Mouse (Mus musculus): ENCODE results near the gene Map3k21.
A peak's percentile ranks its signal among the peaks of the same experiment; 100 is the strongest.

The Map3k21 gene

DNA sequence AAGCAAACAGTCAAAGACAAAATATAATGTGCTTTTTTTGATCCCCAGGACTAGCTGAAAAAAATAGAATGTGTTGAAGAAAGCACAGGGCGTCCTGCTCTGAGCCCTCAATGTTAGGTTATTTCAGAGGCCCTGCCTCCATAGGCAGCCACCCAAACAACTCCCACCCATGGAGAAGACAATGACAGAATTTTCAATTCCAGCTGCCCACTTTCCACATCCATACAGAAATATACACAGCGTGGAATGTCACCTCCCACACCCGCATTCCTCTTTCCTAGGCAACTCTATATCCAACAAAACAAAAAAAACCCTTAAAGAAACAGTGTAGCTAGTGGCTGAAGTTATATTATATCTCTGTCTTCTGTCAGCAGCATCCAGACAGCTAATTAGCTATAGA, 61.1 kb downstream of the Map3k21 start:
- no peak for DNase-seq (ENCODE audit: low spot score)

DNA sequence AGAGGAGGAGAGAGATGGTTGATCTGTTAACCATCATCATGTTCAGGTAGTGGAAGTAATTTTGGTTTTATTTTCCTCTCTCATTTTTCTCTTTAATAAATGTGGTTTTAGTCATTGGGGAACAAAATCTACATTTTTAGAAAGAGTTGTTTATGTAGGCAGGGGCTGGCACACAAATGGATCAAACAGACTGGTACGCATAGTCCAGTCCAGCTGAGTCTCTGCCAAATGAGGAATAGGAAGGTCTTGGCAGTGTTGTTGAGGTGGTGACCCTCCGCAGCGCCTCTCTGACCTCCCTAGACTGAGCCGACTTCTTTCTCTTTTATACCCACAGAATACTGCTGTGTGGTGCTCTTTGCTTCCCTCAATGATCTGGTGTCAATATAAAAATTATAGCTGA, 65.7 kb downstream of the Map3k21 start:
- no peak for DNase-seq (ENCODE audit: low spot score)

DNA sequence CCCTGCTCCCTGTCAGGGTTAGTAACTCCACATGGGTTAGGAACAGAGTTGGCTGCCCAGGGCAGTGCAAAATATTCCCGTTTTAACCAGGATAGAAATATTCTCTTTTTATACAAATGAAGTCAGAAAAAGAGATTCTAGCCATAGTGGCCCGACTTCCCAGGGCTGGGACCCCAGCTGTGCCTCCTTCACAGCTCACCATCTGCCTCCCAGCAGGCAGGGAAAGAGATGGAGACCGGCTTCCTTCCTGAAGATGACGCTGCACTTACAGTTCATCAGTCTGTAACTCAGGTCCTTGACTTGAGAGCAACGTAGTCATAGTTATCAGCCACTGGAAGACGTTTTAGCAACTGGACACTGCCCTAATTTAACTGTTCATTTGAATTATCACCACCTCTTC, 70.6 kb downstream of the Map3k21 start:
- no peak for DNase-seq (ENCODE audit: low spot score)

- DNase-seq (ENCODE audit: low spot score): no peak
Measured at GRCm38 (mm10) chr8:125983515-125983914, 73.3 kb downstream of the Map3k21 start.

DNA sequence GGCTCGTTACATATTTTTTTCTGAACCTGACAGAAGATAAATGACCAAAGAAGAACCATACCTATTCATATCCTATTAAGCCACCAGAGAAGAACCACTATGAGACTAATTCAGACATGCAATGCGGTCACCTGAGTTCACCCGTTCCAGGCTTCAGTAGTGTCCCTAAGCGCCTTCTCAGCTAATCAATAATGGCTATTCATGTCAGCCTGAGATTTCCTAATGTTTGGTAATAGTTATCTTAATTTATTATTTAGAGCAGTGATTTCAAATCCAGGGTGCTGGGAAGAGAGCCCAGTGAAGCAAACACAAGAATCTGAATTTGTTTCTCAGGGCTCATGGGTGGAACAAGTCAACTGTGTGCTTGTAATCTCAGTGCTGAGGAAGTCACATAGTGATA, 73.9 kb downstream of the Map3k21 start:
- DNase-seq (ENCODE audit: low spot score): no peak

DNA sequence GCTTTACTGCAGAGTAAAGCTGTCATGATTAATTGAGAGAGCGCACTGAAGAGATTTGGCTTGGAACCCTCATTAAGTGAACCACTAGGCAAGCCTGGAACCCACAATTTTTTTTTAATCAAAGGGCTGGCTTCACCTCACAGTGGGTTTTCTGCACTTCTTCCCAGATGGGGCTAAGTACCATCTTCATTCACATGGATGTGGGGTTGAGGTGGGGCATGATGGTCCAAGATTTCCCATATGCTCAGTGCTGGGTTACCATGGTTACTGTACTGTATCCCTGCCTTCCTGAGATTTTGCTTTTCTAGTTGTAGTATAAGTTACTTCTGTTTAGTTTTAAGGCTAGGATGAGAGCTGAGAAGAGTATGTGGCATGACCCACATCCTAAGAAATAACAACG, 75.1 kb downstream of the Map3k21 start:
- DNase-seq (ENCODE audit: low spot score): no peak

DNA sequence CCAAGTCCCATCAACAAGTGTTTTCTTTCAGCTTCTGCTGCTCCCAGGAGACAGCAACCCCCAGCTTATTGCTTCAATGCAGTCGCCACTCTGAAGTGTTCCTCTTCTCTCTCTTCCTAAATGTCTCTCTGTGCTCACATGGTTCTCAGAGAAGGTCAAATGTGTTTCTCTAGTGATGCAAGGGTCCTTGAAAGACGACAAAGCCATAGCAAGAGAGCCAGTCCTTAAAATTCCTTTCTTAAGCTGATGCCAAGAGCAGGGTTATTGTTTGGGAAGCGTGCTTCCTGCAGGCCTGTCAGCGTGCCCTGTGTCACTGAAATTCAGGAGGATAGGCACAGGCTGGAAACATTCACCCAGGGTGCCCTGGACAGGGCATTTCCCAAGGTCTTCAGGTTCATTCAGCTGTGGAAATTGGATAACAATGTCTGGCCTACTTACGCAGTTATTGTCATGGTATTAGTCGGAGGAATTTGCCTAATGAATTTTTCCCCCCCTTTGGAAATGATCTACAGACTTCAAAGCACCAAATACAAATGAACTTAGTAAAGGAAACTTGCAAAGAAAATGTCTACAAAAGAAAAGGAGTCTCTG, 76.8 kb downstream of the Map3k21 start:
- DNase-seq (ENCODE audit: low spot score): no peak

- DNase-seq (ENCODE audit: low spot score): no peak
Measured at GRCm38 (mm10) chr8:125987996-125988395, 77.7 kb downstream of the Map3k21 start.

DNA sequence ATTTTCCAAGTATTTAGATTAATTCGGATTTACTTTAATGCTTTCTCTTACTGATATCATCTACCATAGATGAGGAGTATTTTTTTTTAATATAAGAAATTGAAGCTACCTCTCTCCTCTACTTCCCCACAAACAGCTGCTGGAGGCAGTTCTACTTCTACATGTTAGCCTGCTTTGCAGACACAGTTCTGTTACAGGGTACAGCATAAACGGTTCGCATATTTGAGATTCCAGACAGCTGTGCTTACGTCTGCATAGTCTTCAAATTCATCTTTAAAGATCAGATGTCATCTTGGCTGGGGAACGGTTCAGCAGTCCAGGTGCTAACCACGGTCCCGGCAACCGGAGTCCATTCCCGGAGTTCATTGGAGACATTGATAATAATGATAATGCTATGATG, 83.4 kb downstream of the Map3k21 start:
- DNase-seq (ENCODE audit: low spot score): no peak

DNA sequence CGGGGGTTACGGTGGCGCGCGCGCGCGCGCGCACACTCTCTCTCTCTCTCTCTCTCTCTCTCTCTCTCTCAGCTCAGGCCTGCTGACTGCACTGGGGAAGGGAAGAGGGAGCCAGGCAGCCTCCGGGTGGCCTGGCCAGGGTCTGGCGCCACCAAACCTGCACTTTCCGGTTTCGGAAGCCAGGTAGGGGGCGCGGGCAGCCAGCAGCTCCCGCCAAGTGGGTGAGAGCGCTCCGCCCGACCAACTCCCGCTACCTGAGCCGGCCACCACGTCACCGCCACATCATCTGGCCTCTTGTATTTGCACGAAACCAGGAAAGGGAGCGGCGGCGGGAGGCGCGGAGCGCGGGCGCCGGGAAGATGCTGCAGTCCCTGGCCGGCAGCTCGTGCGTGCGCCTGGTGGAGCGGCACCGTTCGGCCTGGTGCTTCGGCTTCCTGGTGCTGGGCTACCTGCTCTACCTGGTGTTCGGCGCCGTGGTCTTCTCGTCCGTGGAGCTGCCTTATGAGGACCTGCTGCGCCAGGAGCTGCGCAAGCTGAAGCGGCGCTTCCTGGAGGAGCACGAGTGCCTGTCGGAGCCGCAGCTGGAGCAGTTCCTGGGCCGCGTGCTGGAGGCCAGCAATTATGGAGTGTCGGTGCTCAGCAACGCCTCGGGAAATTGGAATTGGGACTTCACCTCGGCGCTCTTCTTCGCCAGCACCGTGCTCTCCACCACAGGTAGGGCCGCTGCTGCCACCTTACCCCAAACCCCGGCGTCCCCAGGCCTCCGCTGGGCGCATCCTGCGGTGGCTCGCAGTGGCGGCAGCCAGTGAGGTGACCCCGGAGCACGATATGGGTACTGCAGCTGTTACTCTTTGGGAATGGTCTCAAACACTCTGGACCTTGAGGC, 85.1 kb downstream of the Map3k21 start, which contains the start of gene Kcnk1:
Gene Kcnk1, plus strand, starts transcription at position 70 of the 886 bp plus-strand sequence.
- DNase-seq (ENCODE audit: low spot score): peak; percentile 47

DNA sequence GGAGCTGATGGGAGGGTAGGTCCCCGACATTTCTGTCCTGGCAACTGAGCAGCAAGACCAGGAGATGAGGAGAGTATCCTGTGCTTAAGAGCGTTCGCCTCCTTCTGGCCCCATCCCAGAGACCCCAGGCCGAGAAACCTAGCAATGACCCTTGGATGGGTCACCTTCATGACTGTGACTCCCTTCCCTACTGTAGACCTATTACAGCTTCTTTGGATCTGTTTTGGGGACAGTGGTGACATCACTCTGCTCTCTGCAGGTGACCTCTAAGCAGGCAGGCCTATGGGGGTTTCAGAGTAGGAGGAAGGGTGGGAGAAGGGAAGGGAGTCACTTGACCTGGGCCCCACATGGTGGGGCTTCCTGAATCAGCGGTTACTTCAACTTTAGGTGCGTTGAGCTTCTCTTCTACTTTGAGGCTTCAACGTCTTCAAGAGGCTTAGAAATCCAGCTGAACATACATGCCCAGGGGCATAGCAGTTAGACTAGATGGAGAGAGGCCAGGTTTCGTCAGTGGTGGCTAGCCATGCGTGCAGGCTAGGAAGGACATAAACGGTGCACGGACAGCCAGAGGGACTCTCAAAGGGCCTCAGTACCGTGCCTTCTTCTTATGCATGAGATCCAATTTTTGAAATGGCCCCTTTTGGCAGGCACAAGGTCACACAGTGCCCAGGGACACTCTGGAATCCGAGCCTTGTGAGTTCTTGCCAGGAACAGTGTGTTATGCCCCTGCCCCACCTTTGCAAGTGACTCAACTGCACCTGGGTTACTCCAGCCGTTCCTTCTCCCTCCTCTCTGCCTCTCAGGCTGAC, 86.0 kb downstream of the Map3k21 start:
- DNase-seq (ENCODE audit: low spot score): no peak

DNA sequence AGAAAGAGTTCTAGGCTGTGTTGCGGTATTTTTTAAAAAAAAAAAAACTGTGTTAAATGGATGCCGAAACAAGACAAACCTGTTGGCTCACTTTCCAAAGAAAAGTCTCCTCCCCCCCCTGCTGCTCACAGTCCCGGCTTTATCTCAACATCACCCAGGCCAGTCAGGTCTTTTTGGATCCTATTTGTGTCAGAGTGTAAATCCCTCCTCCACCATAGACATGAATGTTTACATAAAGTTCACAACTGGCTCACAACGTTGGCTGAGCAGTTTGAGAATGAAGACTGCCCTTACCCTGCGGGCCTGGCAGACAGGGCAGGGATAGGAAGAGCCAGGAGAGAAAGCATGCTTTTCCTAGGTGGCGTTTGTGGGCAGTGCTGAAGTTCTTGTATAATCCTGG, 86.7 kb downstream of the Map3k21 start:
- no peak for DNase-seq (ENCODE audit: low spot score)
